Mouse (Mus musculus): ENCODE results near the gene Celsr1.

Gene Celsr1

GRCm38 (mm10) chr15:86034781-86035360 lies 1.3 kb upstream of the Celsr1 start:
- DNase-seq (ENCODE audit: low spot score): no peak

- no peak for DNase-seq (ENCODE audit: low spot score)
Observed at GRCm38 (mm10) chr15:86034021-86034523, 495 bp upstream of the Celsr1 start.

GRCm38 (mm10) chr15:86032811-86033190 lies 776 bp downstream of the Celsr1 start:
- DNase-seq (ENCODE audit: low spot score): no peak

GRCm38 (mm10) chr15:86029981-86030380 lies 3.6 kb downstream of the Celsr1 start:
- no peak for DNase-seq (ENCODE audit: low spot score)

GRCm38 (mm10) chr15:86027871-86028270 lies 5.7 kb downstream of the Celsr1 start:
- DNase-seq (ENCODE audit: low spot score): no peak

- DNase-seq (ENCODE audit: low spot score): no peak
Observed at GRCm38 (mm10) chr15:86021971-86022370, 11.6 kb downstream of the Celsr1 start.

GRCm38 (mm10) chr15:86021301-86021700 lies 12.3 kb downstream of the Celsr1 start:
- DNase-seq (ENCODE audit: low spot score): no peak

GRCm38 (mm10) chr15:86020008-86020407 lies 13.6 kb downstream of the Celsr1 start:
- no peak for DNase-seq (ENCODE audit: low spot score)

- DNase-seq (ENCODE audit: low spot score): no peak
Observed at GRCm38 (mm10) chr15:86018753-86019512, 14.6 kb downstream of the Celsr1 start.

GRCm38 (mm10) chr15:86017336-86017735 lies 16.2 kb downstream of the Celsr1 start:
- no peak for DNase-seq (ENCODE audit: low spot score)

GRCm38 (mm10) chr15:86015860-86016541 lies 17.6 kb downstream of the Celsr1 start:
- DNase-seq (ENCODE audit: low spot score): no peak

- no peak for DNase-seq (ENCODE audit: low spot score)
Observed at GRCm38 (mm10) chr15:86015026-86015425, 18.6 kb downstream of the Celsr1 start.

- DNase-seq (ENCODE audit: low spot score): no peak
Observed at GRCm38 (mm10) chr15:86013656-86014055, 19.9 kb downstream of the Celsr1 start.

- no peak for DNase-seq (ENCODE audit: low spot score)
Observed at GRCm38 (mm10) chr15:86013130-86013529, 20.4 kb downstream of the Celsr1 start.

GRCm38 (mm10) chr15:86007690-86008121 lies 25.9 kb downstream of the Celsr1 start:
- DNase-seq (ENCODE audit: low spot score): no peak

- DNase-seq (ENCODE audit: low spot score): no peak
Observed at GRCm38 (mm10) chr15:86005691-86006525, 27.7 kb downstream of the Celsr1 start.

GRCm38 (mm10) chr15:86004048-86004447 lies 29.5 kb downstream of the Celsr1 start:
- no peak for DNase-seq (ENCODE audit: low spot score)

- DNase-seq (ENCODE audit: low spot score): no peak
Observed at GRCm38 (mm10) chr15:86000706-86001292, 32.8 kb downstream of the Celsr1 start.

- DNase-seq (ENCODE audit: low spot score): no peak
Observed at GRCm38 (mm10) chr15:85998525-85999230, 34.9 kb downstream of the Celsr1 start.

GRCm38 (mm10) chr15:85996031-85996765 lies 37.4 kb downstream of the Celsr1 start:
- no peak for DNase-seq (ENCODE audit: low spot score)

Data from adipocyte (in vitro differentiated cells).